Mouse (Mus musculus) stomach, embryonic 15.5 days (tissue): ENCODE results near the gene Amigo2. TPM values are rescaled to one million over a fixed set of nuclear protein-coding genes. Genes with fewer than 3 reads are reported as not detected.
A peak's percentile ranks its signal among the peaks of the same experiment; 100 is the strongest.

Source experiments
- ATAC-seq: fragments of 200-750 bp; cut with Nextera tagmentation; 2 replicates; pipeline ENCODE4 v1.8.0; 2017; ENCODE audit warnings: low read depth, moderate number of reproducible peaks, moderate TSS enrichment; ENCODE audit not compliant: insufficient read depth, low FRiP score
- H3K27ac ChIP-seq: fragments of 300-500 bp; sonication (generic); 2 replicates; pipeline ENCODE4 v1.5.1; 2015; ENCODE audit warnings: mild to moderate bottlenecking, inconsistent platforms
- H3K27me3 ChIP-seq: fragments of 300-500 bp; sonication (generic); replicated peaks from 2 replicates; pipeline ENCODE4 v1.6.1; 2015; ENCODE audit warnings: inconsistent platforms
- H3K36me3 ChIP-seq: fragments of 300-500 bp; sonication (generic); 2 replicates; pipeline ENCODE4 v1.6.1; 2015; ENCODE audit warnings: inconsistent platforms
- H3K4me1 ChIP-seq: fragments of 300-500 bp; sonication (generic); 2 replicates; pipeline ENCODE4 v1.6.1; 2015; ENCODE audit warnings: inconsistent platforms
- H3K4me2 ChIP-seq: fragments of 300-500 bp; sonication (generic); 2 replicates; pipeline ENCODE4 v1.6.1; 2015; ENCODE audit warnings: mild to moderate bottlenecking, inconsistent platforms
- H3K4me3 ChIP-seq: fragments of 300-500 bp; sonication (generic); replicated peaks from 2 replicates; pipeline ENCODE4 v1.5.1; 2015; ENCODE audit warnings: inconsistent platforms
- H3K9ac ChIP-seq: fragments of 300-500 bp; sonication (generic); 2 replicates; pipeline ENCODE4 v1.6.1; 2015; ENCODE audit warnings: inconsistent platforms
- H3K9me3 ChIP-seq: fragments of 300-500 bp; sonication (generic); 2 replicates; pipeline ENCODE4 v1.6.1; 2016; ENCODE audit warnings: inconsistent platforms
- WGBS: fragments of 180-500 bp; shearing (Covaris S2); methylation state at CpG from one replicate; pipeline ENCODE4 v1.1.7; 2015; 5-methylcytosine and 5-hydroxymethylcytosine counted together
- polyA plus RNA-seq: library from polyadenylated mRNA; unstranded; fragments of >200 nt; fragmentation: Nextera tagmentation; extraction: Ambion mirVana; gene quantifications from 2 replicates; pipeline ENCODE4 v1.2.1, GENCODE M21; 2015

The Amigo2 gene
- polyA plus RNA-seq = 4.7 and 5.5 TPM in 2 replicates

DNA sequence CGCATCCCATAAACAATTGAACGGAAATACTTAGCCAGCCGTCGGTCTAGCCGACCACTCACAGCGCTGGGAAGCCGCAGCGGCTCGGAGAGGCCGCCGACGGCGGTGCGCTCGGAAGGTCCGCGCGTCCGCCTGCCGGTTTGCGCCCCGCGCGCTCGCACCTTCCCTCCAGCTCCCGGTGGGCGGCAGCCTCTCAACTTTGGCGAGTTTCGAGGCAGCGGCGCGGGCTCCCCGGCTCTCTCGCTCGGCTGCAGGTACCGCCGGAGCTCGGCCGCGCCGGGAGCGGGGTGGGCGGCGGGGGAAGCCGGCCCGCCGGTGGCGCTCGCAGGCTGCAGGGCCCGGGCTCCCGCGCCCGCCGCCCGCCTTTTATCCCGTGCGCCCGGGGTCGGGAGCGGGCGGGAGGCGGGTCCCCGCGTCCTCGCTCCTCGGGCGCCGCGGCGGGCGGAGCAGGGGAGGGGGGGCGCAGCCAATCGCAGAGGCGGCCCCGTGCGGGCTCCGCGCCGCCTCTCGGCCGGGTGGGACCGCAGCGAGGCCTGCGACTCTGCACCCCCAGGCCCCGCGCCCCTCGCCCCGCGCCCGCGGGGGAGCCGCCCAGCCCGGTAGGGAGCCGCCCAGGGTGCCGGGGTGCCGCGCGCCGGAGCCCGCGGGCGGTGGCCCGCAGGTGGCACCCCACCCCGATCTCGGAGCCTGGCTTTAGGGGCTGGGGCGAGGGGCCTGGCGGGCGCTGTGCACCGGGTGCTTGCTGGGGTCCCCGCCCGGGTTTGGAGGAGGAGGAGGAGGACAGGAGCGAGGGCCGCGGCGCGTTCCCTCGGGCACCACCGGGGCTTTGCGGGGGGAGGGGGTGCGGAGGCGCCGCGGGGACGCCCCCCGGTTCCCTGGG, at the start of gene Amigo2, which contains the start of gene Pced1b:
Gene Amigo2, minus strand, starts transcription at position 377 of the 880 bp plus-strand sequence.
Gene Pced1b, plus strand, starts transcription at position 197 of the 880 bp plus-strand sequence.
- Histone ChIP-seq H3K4me3 (peak within 1 kb of the TSS; percentile 67), H3K4me2 (peak within 1 kb of the TSS; percentile 93), H3K9ac (peak within 1 kb of the TSS; percentile 84), H3K27me3 (peaks cover 10% of the 10 kb centered on the region), H3K4me1 (no peaks in the 10 kb centered on the region; the same call in 1 of the 2 replicates), H3K27ac (peak within 1 kb of the TSS; percentile 82), H3K9me3 (no peaks in the 10 kb centered on the region), H3K36me3 (no peaks in the 10 kb centered on the region)
- WGBS = under 1% methylated on average over 82 of the region's 125 CpGs
- ATAC-seq = peak; percentile 72

DNA sequence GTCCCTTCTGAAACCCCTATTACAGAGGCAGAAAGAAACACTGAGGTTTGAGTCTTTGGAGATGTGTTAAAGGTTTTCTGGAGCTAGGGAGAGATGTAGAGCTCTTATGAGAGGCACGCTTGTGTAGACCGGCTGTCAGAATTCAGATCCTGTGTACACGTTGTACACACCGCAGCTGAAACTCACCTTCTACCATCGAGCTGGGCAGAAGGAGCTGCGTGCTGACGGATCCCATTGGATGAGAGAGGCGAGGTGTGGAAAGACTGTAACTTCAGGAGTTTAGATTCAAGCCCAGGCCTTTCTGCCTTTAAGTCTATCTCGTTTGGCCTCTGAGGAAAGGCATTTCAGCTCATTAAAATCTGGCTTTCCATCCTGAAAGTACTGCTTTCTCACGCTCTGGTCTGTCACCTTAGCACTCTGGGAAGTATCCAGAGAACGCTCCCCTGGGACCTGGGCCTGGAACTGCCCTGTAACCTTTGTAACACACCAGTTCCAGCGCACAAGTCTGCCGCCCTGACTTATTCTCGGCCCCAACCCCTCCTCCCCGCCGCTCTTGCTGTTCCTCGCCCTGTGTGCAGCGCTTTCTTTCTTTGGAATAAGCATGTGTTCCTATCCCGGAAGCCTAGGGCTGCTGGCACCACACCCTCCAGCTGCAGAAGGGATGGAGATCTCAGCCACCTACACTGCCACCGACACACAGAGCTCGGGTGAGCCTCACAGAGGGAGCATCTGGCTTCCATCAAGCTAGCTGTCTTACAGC, 44.4 kb upstream of the Amigo2 start:
- Histone ChIP-seq H3K4me1 (no peaks in the 10 kb centered on the region), H3K4me2 (no peak overlapping the region), H3K4me3 (no peak overlapping the region), H3K27ac (no peak overlapping the region), H3K9me3 (no peaks in the 10 kb centered on the region), H3K36me3 (no peaks in the 10 kb centered on the region), H3K27me3 (no peaks in the 10 kb centered on the region), H3K9ac (no peak overlapping the region)
- WGBS = 68% methylated on average over 21 of the region's 21 CpGs
- ATAC-seq = 0 out of 2 replicates have a peak, but pooled peaks have one; percentile 22

DNA sequence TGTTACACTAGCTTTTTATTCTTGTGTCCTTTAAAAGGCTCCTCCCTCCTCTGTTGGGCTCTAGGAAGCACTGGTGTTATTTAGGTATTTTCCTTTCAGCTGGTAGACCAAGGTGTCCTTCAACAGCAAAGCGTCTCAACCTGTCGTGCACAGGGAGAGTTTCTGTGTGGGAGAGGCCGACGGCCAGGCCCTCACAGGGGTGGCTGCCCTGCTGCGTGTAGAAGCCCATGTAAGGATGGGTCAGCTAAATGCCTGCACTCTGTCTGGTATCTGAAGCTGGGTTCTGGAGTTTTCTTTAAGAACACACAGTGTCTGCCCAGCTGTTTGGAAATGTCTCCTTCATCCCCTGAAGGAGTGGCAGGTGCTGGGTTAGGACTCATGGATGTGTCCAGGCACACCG, 43.3 kb upstream of the Amigo2 start:
- Histone ChIP-seq H3K9ac (no peak overlapping the region), H3K9me3 (no peaks in the 10 kb centered on the region), H3K4me3 (no peak overlapping the region), H3K27me3 (no peaks in the 10 kb centered on the region), H3K4me2 (no peak overlapping the region), H3K36me3 (no peaks in the 10 kb centered on the region), H3K27ac (no peak overlapping the region), H3K4me1 (no peaks in the 10 kb centered on the region)
- ATAC-seq = no peak
- 86% methylated on average over 6 of the region's 6 CpGs for WGBS

DNA sequence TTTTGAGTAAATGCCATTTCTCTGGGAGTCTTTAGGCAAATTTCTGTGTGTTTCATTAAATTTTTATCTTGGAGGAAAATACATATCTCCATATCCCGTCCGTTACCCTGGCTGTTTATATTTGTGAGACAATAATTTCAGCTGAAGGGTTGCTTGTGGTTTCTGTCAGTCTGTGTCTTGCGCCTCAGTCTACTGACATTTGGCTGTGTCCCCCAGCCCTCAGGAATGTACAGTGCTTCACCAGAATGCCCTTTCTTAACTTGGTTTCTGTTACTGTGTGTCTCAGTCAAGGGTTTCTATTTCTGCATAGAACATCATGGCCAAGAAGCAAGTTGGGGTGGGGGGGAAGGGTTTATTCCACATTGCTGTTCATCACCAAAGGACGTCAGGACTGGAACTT, 42.1 kb upstream of the Amigo2 start:
- Histone ChIP-seq H3K4me1 (no peaks in the 10 kb centered on the region), H3K9ac (no peak overlapping the region), H3K4me3 (no peak overlapping the region), H3K36me3 (no peaks in the 10 kb centered on the region), H3K9me3 (no peaks in the 10 kb centered on the region), H3K27me3 (no peaks in the 10 kb centered on the region), H3K4me2 (no peak overlapping the region), H3K27ac (no peak overlapping the region)
- 71% methylated on average over 4 of the region's 4 CpGs for WGBS
- no peak for ATAC-seq

DNA sequence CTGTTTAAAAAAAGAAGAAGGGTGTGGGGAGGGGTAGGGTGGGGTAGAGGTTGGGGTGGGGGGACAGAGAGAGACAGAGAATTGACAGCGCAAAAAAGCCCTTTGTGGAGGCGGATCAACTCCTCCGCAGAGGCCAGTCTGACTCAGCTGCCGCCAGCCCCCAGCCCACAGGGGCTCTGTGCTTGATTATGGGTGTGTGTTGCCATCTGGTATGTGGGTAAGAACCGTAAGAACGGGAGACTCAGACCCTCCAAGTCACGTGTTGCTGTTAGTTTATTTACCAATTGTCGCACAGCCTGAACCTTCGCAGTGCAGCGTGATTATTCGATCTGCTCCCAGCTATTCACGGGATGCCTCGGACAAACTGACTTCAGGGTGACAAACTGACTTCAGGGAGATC, 41.6 kb upstream of the Amigo2 start:
- H3K4me1 ChIP-seq = no peaks in the 10 kb centered on the region
- H3K9ac ChIP-seq = no peak overlapping the region
- H3K36me3 ChIP-seq = no peaks in the 10 kb centered on the region
- no peak overlapping the region for H3K4me3 ChIP-seq
- WGBS = 69% methylated on average over 13 of the region's 13 CpGs
- H3K4me2 ChIP-seq = no peak overlapping the region
- H3K9me3 ChIP-seq = no peaks in the 10 kb centered on the region
- no peak overlapping the region for H3K27ac ChIP-seq
- no peaks in the 10 kb centered on the region for H3K27me3 ChIP-seq
- ATAC-seq = no peak

DNA sequence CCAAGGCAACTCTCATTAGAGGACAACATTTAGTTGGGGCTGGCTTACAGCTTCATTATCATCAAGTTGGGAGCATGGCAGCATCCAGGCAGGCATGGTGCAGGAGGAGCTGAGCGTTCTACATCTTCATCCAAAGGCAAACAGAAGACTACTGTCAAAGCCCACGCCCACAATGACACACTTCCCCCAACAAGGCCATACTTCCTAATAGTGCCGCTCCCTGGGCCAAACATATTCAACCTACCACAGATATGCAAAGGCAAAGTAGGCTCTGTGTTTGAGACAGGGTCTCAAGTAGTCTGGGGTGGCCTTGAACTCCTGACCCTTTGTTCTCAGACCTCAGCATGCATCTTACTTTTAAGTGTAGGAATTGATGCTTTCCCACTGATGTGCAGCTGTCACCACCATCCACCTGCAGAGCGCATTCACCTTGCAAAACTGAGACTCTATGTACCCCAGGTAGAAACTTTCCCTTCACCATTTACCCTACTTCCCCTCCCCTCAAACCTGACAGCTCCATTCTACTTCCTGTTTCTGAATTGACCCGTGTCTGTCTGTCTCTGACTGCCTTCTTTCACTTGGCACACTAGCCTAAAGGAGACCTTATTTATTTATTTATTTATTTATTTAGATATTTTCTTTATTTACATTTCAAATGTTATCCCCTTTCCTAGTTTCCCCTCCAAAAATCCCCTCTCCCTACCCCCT, 40.5 kb upstream of the Amigo2 start:
- Histone ChIP-seq H3K27me3 (no peaks in the 10 kb centered on the region), H3K36me3 (no peaks in the 10 kb centered on the region), H3K27ac (no peak overlapping the region), H3K4me3 (no peak overlapping the region), H3K9ac (no peak overlapping the region), H3K9me3 (no peaks in the 10 kb centered on the region), H3K4me2 (no peak overlapping the region), H3K4me1 (no peaks in the 10 kb centered on the region)
- 84% methylated on average over 5 of the region's 5 CpGs for WGBS
- no peak for ATAC-seq

DNA sequence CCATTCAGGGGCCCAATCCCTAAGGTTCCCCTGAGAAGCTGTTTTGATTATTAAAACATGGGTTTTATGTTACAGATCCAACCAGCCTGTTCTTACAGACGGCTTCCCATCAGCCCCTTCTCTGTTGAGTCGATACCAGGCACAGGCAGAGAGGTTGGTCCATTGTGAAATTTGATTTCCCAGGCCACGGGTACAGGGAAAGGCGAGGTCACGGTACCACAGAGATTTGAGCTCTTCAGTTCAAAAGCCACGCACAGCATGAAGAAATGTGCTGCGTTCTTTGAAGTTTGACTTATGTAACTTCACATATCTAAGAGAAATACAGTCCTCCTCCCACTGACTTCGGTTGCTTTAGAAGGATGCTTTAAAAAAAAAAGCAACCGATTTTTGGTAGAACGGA, 39.6 kb upstream of the Amigo2 start:
- no peak for ATAC-seq
- WGBS = 78% methylated on average over 10 of the region's 10 CpGs

DNA sequence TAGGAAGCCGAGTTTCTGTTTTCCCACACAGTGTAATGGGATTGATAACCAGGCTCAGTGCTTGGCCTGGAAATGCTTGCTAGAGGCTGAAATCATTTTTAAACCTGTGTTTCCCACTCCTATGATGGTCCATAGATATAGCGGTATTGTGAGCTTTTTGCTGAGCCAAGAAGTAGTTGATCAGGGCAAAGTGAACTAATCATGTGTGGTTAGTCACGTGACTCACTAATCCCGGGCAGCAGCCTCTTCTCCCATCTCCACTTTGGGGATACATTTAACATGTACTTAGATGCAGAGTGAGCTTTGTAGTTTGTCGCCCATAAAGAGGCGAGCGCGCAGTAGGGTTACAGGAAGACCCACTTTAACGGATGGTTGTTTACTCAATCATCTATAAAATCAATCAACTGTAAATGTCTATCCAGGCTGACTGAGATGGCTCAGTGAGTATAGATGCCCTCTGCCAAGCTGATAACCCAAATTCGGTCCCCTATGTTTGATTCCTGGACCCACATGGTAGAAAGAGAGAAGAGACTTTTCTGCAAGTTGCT, 38.7 kb upstream of the Amigo2 start:
- no peak overlapping the region for H3K4me2 ChIP-seq
- H3K9me3 ChIP-seq = no peaks in the 10 kb centered on the region
- H3K27ac ChIP-seq = no peak overlapping the region
- no peaks in the 10 kb centered on the region for H3K36me3 ChIP-seq
- H3K4me1 ChIP-seq = peaks cover 3% of the 10 kb centered on the region; the same call in 1 of the 2 replicates
- H3K9ac ChIP-seq = no peak overlapping the region
- no peak overlapping the region for H3K4me3 ChIP-seq
- ATAC-seq = no peak
- WGBS = 85% methylated on average over 10 of the region's 10 CpGs
- no peaks in the 10 kb centered on the region for H3K27me3 ChIP-seq

More for the DNA sequence above, 39.6 kb upstream of the Amigo2 start:
- Histone ChIP-seq H3K4me1 (no peaks in the 10 kb centered on the region), H3K36me3 (no peaks in the 10 kb centered on the region), H3K4me3 (no peak overlapping the region), H3K9ac (no peak overlapping the region), H3K27ac (no peak overlapping the region), H3K4me2 (no peak overlapping the region), H3K9me3 (no peaks in the 10 kb centered on the region), H3K27me3 (no peaks in the 10 kb centered on the region)

DNA sequence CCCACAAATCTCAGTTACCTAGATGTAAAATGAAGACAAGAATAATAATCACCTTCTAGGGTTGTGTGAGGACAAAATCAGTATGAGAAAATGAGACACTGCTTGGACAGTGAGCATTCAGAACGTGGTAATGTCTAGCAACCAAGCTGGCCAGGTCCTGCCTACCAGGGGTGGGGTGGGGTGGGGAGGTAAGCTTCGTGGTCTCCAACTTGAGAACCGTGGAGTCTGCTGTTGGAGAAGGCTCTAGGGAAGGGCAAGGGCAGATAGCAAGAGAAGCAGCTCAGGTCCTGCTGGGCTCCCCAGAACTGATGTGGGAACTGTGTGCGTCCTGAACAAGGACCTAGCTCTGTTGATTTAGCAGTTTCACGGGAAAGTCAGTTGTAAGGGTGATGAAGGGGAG, 37.1 kb upstream of the Amigo2 start:
- no peak for ATAC-seq
- H3K9ac ChIP-seq = no peak overlapping the region
- H3K27ac ChIP-seq = no peak overlapping the region
- WGBS = 69% methylated on average over 5 of the region's 5 CpGs
- no peaks in the 10 kb centered on the region for H3K36me3 ChIP-seq
- H3K4me3 ChIP-seq = no peak overlapping the region
- H3K9me3 ChIP-seq = no peaks in the 10 kb centered on the region
- H3K4me2 ChIP-seq = no peak overlapping the region
- H3K4me1 ChIP-seq = peaks cover 4% of the 10 kb centered on the region; the same call in 1 of the 2 replicates
- H3K27me3 ChIP-seq = no peaks in the 10 kb centered on the region

DNA sequence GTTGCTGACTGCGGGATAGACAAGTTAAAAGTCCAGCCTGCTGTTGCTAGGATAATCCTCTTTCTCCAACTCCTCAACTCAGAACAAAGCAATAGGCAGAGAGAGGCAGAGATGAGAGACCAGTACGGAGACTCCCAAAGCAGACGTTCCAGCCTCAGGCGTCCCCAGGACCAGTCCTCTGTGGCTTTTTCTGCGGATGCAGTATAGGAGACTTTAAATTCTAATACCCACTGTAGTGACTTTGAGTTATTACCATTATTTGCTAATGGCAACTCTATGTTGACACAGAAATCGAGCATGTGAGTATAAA, 35.4 kb upstream of the Amigo2 start:
- H3K27ac ChIP-seq = no peak overlapping the region
- peaks cover 4% of the 10 kb centered on the region; the same call in 1 of the 2 replicates for H3K4me1 ChIP-seq
- no peaks in the 10 kb centered on the region for H3K36me3 ChIP-seq
- H3K4me3 ChIP-seq = no peak overlapping the region
- no peak for ATAC-seq
- H3K27me3 ChIP-seq = no peaks in the 10 kb centered on the region
- H3K9me3 ChIP-seq = no peaks in the 10 kb centered on the region
- H3K9ac ChIP-seq = no peak overlapping the region
- H3K4me2 ChIP-seq = no peak overlapping the region
- 52% methylated on average over 6 of the region's 6 CpGs for WGBS

DNA sequence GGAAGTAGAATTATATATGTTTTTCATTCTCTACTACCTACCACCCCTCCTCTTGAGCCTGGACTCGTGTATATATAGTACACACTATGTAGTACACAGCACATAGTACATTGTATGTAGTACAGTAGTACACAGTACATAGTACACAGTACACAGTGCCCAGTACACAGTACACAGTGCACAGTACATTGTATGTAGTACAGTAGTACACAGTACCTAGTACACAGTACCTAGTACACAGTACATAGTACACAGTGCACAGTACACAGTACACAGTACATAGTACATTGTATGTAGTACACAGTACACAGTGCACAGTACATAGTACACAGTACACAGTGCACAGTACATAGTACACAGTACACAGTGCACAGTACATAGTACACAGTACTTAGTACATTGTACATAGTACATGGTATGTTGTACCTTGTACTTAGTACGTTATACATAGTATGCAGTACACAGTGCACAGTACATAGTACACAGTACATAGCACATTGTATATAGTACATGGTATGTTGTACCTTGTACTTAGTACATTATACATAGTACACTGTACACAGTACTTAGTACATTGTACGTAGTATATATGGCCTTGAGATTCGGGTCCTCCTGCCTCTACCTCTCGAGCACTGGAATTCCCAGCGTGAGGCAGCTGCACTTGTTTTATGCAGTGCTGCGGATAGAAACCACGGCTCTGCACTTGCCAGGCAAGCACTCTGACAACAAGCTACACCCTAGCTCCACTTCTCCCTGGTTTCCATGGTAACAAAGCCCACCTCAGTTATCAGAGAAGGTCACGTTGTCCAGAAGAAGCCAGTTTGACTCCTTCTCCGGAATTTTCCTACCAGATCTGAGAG, 34.9 kb upstream of the Amigo2 start:
- Histone ChIP-seq H3K9me3 (no peaks in the 10 kb centered on the region), H3K27ac (no peak overlapping the region), H3K9ac (no peak overlapping the region), H3K36me3 (no peaks in the 10 kb centered on the region), H3K4me2 (no peak overlapping the region), H3K27me3 (no peaks in the 10 kb centered on the region), H3K4me3 (no peak overlapping the region), H3K4me1 (peaks cover 4% of the 10 kb centered on the region; the same call in 1 of the 2 replicates)
- ATAC-seq = no peak
- 56% methylated on average over 10 of the region's 10 CpGs for WGBS
